Mouse (Mus musculus): ENCODE data around the gene Tceal8. TPM values are rescaled to one million over a fixed set of nuclear protein-coding genes. Genes with fewer than 3 reads are reported as not detected.
"Not testable (repeated sequence)": the region's sequence is repeated elsewhere in the genome, so short reads cannot be mapped to it uniquely, and the experiment has no call there.

Tceal8 gene
- polyA plus RNA-seq, 1 experiment from 2014 or later, result 193 TPM

GRCm38 (mm10) chrX:136172786-136173185 is 644 bp upstream of the Tceal8 start:
- H3K4me2 ChIP-seq, result peak overlapping the region; percentile 49
- no peaks in the 10 kb centered on the region; the same call in 1 of the 2 replicates for H3K4me1 ChIP-seq
- WGBS, result 29% methylated on average over 10 of the region's 10 CpGs
- no peak overlapping the region for H3K9ac ChIP-seq
- ATAC-seq (ENCODE audit: borderline replicate concordance, extremely low read depth, low FRiP score, low TSS enrichment), result no peak
- H3K27ac ChIP-seq, result peak overlapping the region; percentile 89; the same call in 1 of the 2 replicates
- H3K4me3 ChIP-seq, result peak overlapping the region; percentile 56
- 0 out of 2 replicates have a peak, but pooled peaks cover 2% of the 10 kb centered on the region for H3K36me3 ChIP-seq
- H3K9me3 ChIP-seq, result no peaks in the 10 kb centered on the region
- H3K27me3 ChIP-seq, result no peaks in the 10 kb centered on the region

DNA sequence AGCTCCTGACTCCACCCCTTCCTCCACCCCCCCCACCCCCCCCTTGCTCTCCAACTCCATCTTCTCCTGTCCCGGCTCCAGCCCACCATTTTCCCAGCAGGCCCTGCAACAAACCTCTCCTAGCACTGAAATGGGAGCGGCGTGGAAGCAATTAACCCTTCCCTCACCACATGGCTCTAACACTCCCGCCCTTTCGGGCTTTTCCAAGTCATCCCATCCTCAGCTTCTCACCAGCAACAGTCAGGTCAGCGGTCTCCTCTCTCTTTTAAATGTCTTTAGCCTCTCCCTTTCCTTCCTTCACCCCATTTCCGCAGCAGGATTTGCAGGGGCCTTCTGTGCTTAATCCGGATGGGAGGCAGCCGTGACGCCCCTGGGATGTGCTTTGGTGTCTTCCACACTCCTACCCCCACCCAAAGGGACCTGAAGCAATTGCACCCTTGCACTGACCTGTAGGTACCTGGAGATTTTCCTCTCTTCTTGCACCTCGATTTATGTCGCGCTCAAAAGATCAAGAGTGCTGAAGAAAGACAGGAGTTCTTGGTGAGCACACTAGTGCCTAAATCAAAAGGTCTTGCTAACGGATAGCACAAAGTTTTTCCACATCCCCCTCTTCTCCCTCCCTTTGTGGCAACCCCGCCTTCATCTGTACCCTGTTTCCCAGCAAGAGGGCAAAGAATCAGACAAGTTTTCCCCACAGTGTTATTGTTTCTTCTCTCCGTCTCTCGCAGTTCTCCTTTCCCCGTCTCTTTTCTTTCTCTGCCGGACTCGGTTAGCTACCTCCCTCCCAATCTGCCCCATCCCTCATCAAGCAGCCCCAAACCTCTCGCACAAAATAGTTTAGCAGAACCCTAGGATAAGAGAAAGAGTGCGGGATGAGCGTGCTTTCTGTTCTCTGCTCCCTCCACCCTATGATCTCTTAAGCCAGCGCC is 689 bp downstream of the Tceal8 start:
- Histone ChIP-seq H3K4me3 (peak overlapping the region; percentile 56), H3K27me3 (no peaks in the 10 kb centered on the region), H3K9ac (peak overlapping the region; percentile 70), H3K27ac (peak overlapping the region; percentile 89), H3K4me1 (no peaks in the 10 kb centered on the region; the same call in 1 of the 2 replicates), H3K36me3 (0 out of 2 replicates have a peak, but pooled peaks cover 2% of the 10 kb centered on the region), H3K9me3 (no peaks in the 10 kb centered on the region), H3K4me2 (peak overlapping the region; percentile 52)
- ATAC-seq (ENCODE audit: borderline replicate concordance, extremely low read depth, low FRiP score, low TSS enrichment), result peak; percentile 75; the same call in 1 of the 2 replicates
- WGBS, result 16% methylated on average over 24 of the region's 24 CpGs

GRCm38 (mm10) chrX:136170625-136171024 is 1.5 kb downstream of the Tceal8 start:
- peak overlapping the region; percentile 52 for H3K4me2 ChIP-seq
- H3K9me3 ChIP-seq, result no peaks in the 10 kb centered on the region
- no peak for ATAC-seq (ENCODE audit: borderline replicate concordance, extremely low read depth, low FRiP score, low TSS enrichment)
- H3K4me3 ChIP-seq, result peak overlapping the region; percentile 56
- H3K27ac ChIP-seq, result no peak overlapping the region
- H3K9ac ChIP-seq, result no peak overlapping the region
- H3K27me3 ChIP-seq, result no peaks in the 10 kb centered on the region
- H3K36me3 ChIP-seq, result 0 out of 2 replicates have a peak, but pooled peaks cover 2% of the 10 kb centered on the region
- WGBS, result 47% methylated on average over 10 of the region's 10 CpGs
- no peaks in the 10 kb centered on the region; the same call in 1 of the 2 replicates for H3K4me1 ChIP-seq

DNA sequence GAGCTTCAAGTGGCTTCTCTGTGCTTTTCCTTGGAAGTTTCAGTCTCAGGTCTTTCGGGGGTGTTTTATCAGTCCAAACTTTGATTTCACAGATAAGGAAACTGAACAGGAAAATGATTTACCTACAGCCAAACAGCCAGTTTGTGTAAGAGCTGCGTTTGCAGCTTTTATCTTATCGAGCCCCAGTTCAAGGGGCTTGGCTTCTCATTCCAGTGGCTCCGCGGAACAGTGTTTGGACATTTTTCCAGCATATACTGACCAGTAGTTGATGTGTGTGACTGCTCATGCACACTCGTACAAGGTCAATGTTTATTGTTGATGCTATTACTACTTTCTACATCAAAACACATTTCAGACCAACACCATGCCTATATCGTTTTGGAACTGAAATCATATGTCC is 27.9 kb downstream of the Tceal8 start:
- H3K27ac ChIP-seq, result no peak overlapping the region
- H3K9me3 ChIP-seq, result no peaks in the 10 kb centered on the region
- H3K4me3 ChIP-seq, result no peak overlapping the region
- 0 out of 2 replicates have a peak, but pooled peaks have one; percentile 31 for ATAC-seq (ENCODE audit: borderline replicate concordance, extremely low read depth, low FRiP score, low TSS enrichment)
- 28% methylated on average over 7 of the region's 7 CpGs for WGBS
- no peaks in the 10 kb centered on the region for H3K27me3 ChIP-seq
- H3K9ac ChIP-seq, result no peak overlapping the region
- peak overlapping the region; percentile 12; the same call in 1 of the 2 replicates for H3K4me2 ChIP-seq
- H3K36me3 ChIP-seq, result no peaks in the 10 kb centered on the region
- no peaks in the 10 kb centered on the region for H3K4me1 ChIP-seq

DNA sequence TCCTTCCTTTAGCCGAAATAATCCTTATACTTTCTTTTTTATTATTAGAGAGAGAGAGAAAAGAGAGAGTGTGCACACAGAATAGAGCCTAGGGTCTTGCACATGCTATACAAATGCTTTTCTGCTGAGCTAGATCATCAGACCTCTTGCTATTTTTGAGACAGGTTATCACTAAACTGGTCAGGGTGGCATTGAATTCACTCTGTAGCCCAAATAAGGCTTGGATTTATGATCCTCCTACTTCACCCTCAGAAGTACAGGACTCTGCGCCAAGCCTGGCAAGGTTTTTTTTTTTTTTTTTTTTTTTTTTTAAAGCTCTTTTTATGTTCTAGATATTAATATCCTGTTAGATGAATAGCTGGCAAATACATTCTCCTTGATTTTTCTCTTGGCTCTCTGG is 28.4 kb downstream of the Tceal8 start:
- Histone ChIP-seq H3K36me3 (no peaks in the 10 kb centered on the region), H3K9me3 (no peaks in the 10 kb centered on the region), H3K4me1 (no peaks in the 10 kb centered on the region), H3K27me3 (no peaks in the 10 kb centered on the region), H3K4me3 (no peak overlapping the region), H3K9ac (no peak overlapping the region), H3K27ac (no peak overlapping the region), H3K4me2 (no peak overlapping the region)
- 47% methylated on average over 2 of the region's 2 CpGs for WGBS
- ATAC-seq (ENCODE audit: borderline replicate concordance, extremely low read depth, low FRiP score, low TSS enrichment), result no peak

- no peak overlapping the region for H3K27ac ChIP-seq
- no peak overlapping the region for H3K9ac ChIP-seq
- no peaks in the 10 kb centered on the region for H3K4me1 ChIP-seq
- H3K36me3 ChIP-seq, result no peaks in the 10 kb centered on the region
- no peak for ATAC-seq (ENCODE audit: borderline replicate concordance, extremely low read depth, low FRiP score, low TSS enrichment)
- WGBS, result 68% methylated on average over 5 of the region's 5 CpGs
- H3K4me3 ChIP-seq, result no peak overlapping the region
- no peaks in the 10 kb centered on the region for H3K9me3 ChIP-seq
- no peaks in the 10 kb centered on the region for H3K27me3 ChIP-seq
- H3K4me2 ChIP-seq, result no peak overlapping the region
These were observed 30.8 kb downstream of the Tceal8 start for GRCm38 (mm10) chrX:136141385-136141784.

DNA sequence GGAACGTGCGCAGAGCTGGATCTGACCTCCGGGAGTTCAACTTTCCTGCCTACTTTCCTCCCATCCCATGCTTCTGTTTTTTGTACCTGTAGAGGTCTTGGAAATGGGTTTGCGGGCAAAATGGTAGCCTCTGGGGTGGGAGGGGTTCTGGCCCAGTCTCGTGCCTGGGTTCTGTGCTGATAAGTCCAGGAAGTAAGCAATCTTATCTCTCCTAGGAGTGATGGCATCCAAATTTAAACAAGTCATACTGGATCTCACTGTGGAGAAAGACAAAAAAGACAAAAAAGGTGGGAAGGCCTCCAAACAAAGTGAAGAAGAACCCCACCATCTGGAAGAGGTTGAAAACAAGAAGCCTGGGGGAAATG is 32.5 kb downstream of the Tceal8 start:
- not testable (repeated sequence) for H3K36me3 ChIP-seq; ATAC-seq (ENCODE audit: borderline replicate concordance, extremely low read depth, low FRiP score, low TSS enrichment); H3K27me3 ChIP-seq; H3K4me1 ChIP-seq; H3K27ac ChIP-seq; H3K9me3 ChIP-seq; H3K9ac ChIP-seq
- WGBS, result 25% methylated on average over 5 of the region's 5 CpGs
- H3K4me2 ChIP-seq, result peak overlapping the region; percentile 46
- H3K4me3 ChIP-seq, result peak overlapping the region; percentile 35

DNA sequence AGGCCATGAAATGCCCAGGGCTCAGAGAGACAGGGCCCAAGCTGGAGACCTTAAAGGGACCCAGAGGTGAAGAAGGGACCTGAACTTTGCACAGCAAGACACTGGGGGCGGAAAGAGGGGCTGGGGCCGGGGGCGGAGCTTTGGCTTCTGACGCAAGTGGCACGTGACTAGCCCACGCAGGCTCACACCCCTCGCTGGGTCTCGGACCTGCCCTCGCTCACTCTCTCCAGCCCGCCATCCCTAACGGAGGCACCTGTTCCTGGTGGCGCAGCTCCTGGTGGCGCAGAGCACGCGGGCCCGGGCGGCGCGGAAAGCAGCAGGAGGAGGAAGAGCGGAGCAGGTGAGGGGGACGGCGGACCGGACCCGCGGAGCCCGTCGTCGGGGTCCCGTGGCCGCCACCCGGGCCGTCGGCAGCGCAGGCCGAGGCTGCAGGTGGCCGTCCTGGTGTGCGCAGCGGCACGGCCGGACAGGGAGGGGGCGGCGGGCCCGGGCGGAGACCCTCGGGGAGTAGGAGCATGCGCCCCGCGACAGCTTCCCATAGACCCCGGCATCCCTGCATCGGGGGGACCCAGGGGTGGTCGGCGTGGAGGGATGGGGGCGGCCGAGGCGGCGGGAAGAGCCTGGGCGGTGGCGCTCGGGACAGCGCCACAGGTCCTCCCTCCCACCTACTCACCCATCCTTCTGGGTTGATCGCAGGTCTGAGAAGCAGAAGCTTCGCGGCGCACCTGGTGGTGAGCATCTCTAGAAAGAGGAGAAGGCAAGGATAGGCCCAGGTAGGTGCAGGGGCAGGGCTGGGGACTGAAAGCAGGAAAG is 33.1 kb downstream of the Tceal8 start, which contains the start of gene Bex4:
Bex4 (plus strand) TSS at position 170 of the 813 bp plus-strand sequence.
- not testable (repeated sequence) for H3K27ac ChIP-seq, H3K4me1 ChIP-seq, H3K27me3 ChIP-seq, H3K9ac ChIP-seq, H3K9me3 ChIP-seq, H3K36me3 ChIP-seq
- peak within 1 kb of the TSS; percentile 35 for H3K4me3 ChIP-seq
- peak within 1 kb of the TSS; percentile 46 for H3K4me2 ChIP-seq
- 18% methylated on average over 5 of the region's 64 CpGs for WGBS
- ATAC-seq (ENCODE audit: borderline replicate concordance, extremely low read depth, low FRiP score, low TSS enrichment), result peak; percentile 87

DNA sequence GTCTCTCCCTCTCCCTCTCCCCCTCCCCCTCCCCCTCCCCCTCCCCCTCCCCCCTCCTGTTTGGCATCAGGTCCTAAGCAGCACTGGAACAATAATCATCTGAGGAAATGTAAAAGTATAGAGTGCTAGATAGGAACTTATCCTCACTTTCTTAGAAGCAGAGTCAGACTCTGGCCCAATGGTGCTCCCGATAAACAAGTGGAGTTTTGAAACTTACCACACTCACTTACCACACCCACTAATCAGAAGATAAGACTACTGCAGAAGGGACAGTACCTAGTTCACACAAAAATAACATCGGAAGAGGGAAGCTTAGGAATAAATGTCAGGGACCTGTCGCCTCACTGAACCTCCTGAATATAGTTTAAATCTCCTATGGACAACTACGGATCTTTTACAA is 36.6 kb downstream of the Tceal8 start:
- Histone ChIP-seq H3K4me1 (no peaks in the 10 kb centered on the region), H3K9ac (no peak overlapping the region), H3K36me3 (no peaks in the 10 kb centered on the region), H3K9me3 (no peaks in the 10 kb centered on the region), H3K4me3 (no peak overlapping the region), H3K27ac (no peak overlapping the region), H3K27me3 (no peaks in the 10 kb centered on the region), H3K4me2 (no peak overlapping the region)
- WGBS, result 85% methylated on average over 4 of the region's 4 CpGs
- ATAC-seq (ENCODE audit: borderline replicate concordance, extremely low read depth, low FRiP score, low TSS enrichment), result no peak

DNA sequence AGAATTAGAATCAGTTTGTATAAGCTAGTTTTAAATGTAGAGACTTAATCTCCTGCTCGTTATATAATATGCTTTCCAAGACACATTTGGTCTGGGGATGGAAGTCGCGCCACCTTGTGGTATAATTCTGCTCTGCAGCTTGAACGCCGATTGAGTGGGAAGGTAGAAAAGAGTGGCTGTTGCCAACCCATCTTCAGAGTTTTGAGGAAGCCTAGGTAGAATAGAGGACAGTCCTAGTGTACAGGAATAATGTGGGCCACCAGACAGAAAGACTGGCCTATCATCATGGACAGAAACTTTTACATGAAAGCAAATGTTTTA is 44.4 kb downstream of the Tceal8 start:
- 18% methylated on average over 5 of the region's 5 CpGs for WGBS
- H3K9me3 ChIP-seq, result no peaks in the 10 kb centered on the region
- ATAC-seq (ENCODE audit: borderline replicate concordance, extremely low read depth, low FRiP score, low TSS enrichment), result no peak
- no peak overlapping the region for H3K9ac ChIP-seq
- no peaks in the 10 kb centered on the region for H3K4me1 ChIP-seq
- H3K27ac ChIP-seq, result no peak overlapping the region
- no peaks in the 10 kb centered on the region for H3K27me3 ChIP-seq
- no peaks in the 10 kb centered on the region for H3K36me3 ChIP-seq
- H3K4me3 ChIP-seq, result no peak overlapping the region
- no peak overlapping the region for H3K4me2 ChIP-seq

DNA sequence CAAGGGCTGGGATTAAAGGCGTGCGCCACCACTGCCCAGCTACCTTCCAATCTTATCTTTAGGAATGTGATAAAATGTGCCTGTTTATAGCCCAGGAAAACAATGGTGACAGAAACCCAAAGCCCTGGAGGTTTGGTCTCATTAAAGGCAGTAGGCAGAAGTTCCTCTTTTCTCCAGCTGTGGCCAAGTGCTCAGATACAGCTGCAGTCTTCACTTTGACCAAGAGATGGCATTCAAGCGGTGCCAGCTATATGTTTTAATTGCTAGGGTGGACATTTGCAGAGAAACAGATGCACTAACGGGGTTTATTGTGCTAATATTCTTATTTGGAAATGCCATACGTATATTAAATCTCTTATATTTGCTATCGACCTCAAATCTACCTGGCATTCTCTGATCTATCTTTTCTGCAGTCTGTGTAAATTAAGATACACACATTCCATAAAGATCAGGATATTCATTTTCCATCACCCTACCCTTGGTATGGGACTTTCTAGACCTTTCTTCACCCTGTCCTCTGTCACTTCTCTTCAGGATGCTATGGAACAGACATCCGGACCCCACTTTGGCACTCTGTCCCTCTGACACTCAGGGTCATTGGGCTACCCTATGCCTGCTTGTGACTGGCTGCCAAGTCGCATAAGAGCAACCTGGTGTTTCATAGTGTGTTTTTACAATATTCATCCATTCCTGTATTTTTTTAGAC is 45.0 kb downstream of the Tceal8 start:
- H3K27me3 ChIP-seq, result no peaks in the 10 kb centered on the region
- H3K4me3 ChIP-seq, result no peak overlapping the region
- no peaks in the 10 kb centered on the region for H3K9me3 ChIP-seq
- no peak overlapping the region for H3K9ac ChIP-seq
- no peak for ATAC-seq (ENCODE audit: borderline replicate concordance, extremely low read depth, low FRiP score, low TSS enrichment)
- H3K36me3 ChIP-seq, result no peaks in the 10 kb centered on the region
- no peak overlapping the region for H3K27ac ChIP-seq
- WGBS, result 50% methylated on average over 8 of the region's 8 CpGs
- H3K4me2 ChIP-seq, result no peak overlapping the region
- no peaks in the 10 kb centered on the region for H3K4me1 ChIP-seq

All from lung, embryonic 15.5 days (tissue).